Mouse (Mus musculus) ES-E14 (cell line): ENCODE measurements around the gene Dclre1b.

ENCODE experiments used
- MAFK ChIP-seq: IDR thresholded peaks from 2 replicates; pipeline ENCODE4 v1.6.1; 2014; ENCODE audit warnings: mild to moderate bottlenecking, low read depth, low read length, inconsistent platforms; ENCODE audit not compliant: insufficient read depth
- ZC3H11A ChIP-seq: IDR thresholded peaks from 2 replicates; pipeline ENCODE4 v1.6.1; 2012; ENCODE audit warnings: low read depth, mild to moderate bottlenecking, inconsistent platforms, low read length, borderline replicate concordance

DNA sequence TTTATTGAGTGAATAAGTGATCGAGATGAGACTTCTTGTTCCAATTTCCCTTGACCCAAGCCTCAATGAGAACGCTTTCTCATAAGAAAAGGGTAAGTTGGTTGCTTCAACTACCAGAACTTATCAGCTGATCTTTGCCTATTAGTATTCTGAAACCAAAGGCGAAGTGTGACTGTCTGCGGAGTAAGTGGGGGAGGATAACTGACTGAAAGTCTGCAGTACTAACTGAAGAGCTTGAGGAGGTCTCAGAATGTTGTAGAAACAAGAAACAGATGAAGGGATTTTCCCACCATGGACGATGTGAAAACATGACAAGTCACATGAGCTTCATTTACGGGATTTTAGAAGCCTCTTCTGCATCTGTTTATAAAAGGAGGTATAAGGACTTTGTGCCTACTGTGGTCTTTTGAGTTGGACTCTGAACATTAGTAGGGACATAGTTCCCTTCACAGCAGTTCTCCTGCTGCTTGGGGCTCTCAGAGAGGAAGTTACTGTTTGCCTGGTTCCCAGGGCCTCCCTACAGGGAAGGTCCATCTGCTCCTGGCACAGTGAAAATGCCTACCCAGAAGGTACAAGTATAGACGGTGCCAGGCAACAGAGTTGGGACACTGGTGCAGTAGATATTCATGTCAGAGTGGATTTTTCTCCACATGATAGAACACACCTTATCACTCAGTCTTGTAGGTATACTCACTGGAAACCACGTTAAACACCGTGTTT is 41.6 kb upstream of the Dclre1b start:
- TF ChIP-seq ZC3H11A, result no peak
- TF ChIP-seq MAFK, result no peak
